Mouse (Mus musculus) spleen, adult 2 months (tissue): Measurements from ENCODE around the gene Slc8b1.
"Not testable (repeated sequence)": the region's sequence is repeated elsewhere in the genome, so short reads cannot be mapped to it uniquely, and the experiment has no call there.

Experiments used
- CTCF ChIP-seq: fragments of 200-500 bp; IDR thresholded peaks from 2 replicates; pipeline ENCODE4 v1.5.1; 2011; ENCODE audit warnings: mild to moderate bottlenecking, inconsistent platforms; ENCODE audit not compliant: insufficient read depth, insufficient read length, insufficient replicate concordance; ENCODE audit errors: extremely low read depth
- POLR2A ChIP-seq: fragments of 200-500 bp; IDR thresholded peaks from 2 replicates; pipeline ENCODE4 v1.6.1; 2011; ENCODE audit warnings: low read depth, low read length, inconsistent platforms

GRCm38 (mm10) chr5:120500609-120501008 is 10.4 kb upstream of the Slc8b1 start:
- TF ChIP-seq CTCF, POLR2A: not testable (repeated sequence)
